Mouse (Mus musculus): Measurements from ENCODE around the gene Strn3. TPM values are rescaled to one million over a fixed set of nuclear protein-coding genes. Genes with fewer than 3 reads are reported as not detected.
"Not testable (repeated sequence)": the region's sequence is repeated elsewhere in the genome, so short reads cannot be mapped to it uniquely, and the experiment has no call there.

Strn3 gene
- polyA plus RNA-seq, 1 experiment from 2014 or later = 34.9 TPM

GRCm38 (mm10) chr12:51693419-51693818, 1.7 kb upstream of the Strn3 start:
- WGBS = 86% methylated on average over 3 of the region's 3 CpGs
- Histone ChIP-seq H3K9ac (no peak overlapping the region), H3K27ac (peak overlapping the region; percentile 69; the same call in 1 of the 2 replicates), H3K4me2 (no peak overlapping the region), H3K36me3 (no peaks in the 10 kb centered on the region), H3K9me3 (replicated peaks) (no peaks in the 10 kb centered on the region), H3K4me1 (replicated peaks) (peaks cover 27% of the 10 kb centered on the region), H3K27me3 (no peaks in the 10 kb centered on the region), H3K4me3 (no peak overlapping the region)
- ATAC-seq (replicated peaks; ENCODE audit: insufficient number of reproducible peaks, insufficient read depth, low FRiP score, low read depth) = no peak

GRCm38 (mm10) chr12:51692870-51693269, 1.2 kb upstream of the Strn3 start:
- H3K9ac ChIP-seq; H3K36me3 ChIP-seq; H3K27me3 ChIP-seq; ATAC-seq (replicated peaks; ENCODE audit: insufficient number of reproducible peaks, insufficient read depth, low FRiP score, low read depth); H3K9me3 ChIP-seq (replicated peaks): not testable (repeated sequence)
- H3K4me2 ChIP-seq = peak overlapping the region; percentile 58
- peaks cover 28% of the 10 kb centered on the region for H3K4me1 ChIP-seq (replicated peaks)
- peak overlapping the region; percentile 100 for H3K27ac ChIP-seq
- peak overlapping the region; percentile 26 for H3K4me3 ChIP-seq
- WGBS = 72% methylated on average over 10 of the region's 10 CpGs

- no peaks in the 10 kb centered on the region for H3K9me3 ChIP-seq (replicated peaks)
- peak within 1 kb of the TSS; percentile 96 for H3K4me3 ChIP-seq
- no peaks in the 10 kb centered on the region for H3K36me3 ChIP-seq
- no peaks in the 10 kb centered on the region for H3K27me3 ChIP-seq
- H3K4me1 ChIP-seq (replicated peaks) = peaks cover 36% of the 10 kb centered on the region
- H3K27ac ChIP-seq = peak within 1 kb of the TSS; percentile 100
- under 1% methylated on average over 102 of the region's 108 CpGs for WGBS
- peak within 1 kb of the TSS; percentile 68 for H3K4me2 ChIP-seq
- H3K9ac ChIP-seq = peak within 1 kb of the TSS; percentile 99
- peak; percentile 68 for ATAC-seq (replicated peaks; ENCODE audit: insufficient number of reproducible peaks, insufficient read depth, low FRiP score, low read depth)
These were observed 528 bp downstream of the Strn3 start, which contains the start of gene Ap4s1 for GRCm38 (mm10) chr12:51690893-51691844. TSS of gene Ap4s1 (plus strand) at chr12:51691033.

GRCm38 (mm10) chr12:51688546-51688945, 3.2 kb downstream of the Strn3 start:
- no peaks in the 10 kb centered on the region for H3K9me3 ChIP-seq (replicated peaks)
- no peak overlapping the region for H3K27ac ChIP-seq
- ATAC-seq (replicated peaks; ENCODE audit: insufficient number of reproducible peaks, insufficient read depth, low FRiP score, low read depth) = no peak
- 84% methylated on average over 2 of the region's 2 CpGs for WGBS
- H3K4me2 ChIP-seq = no peak overlapping the region
- no peak overlapping the region for H3K9ac ChIP-seq
- H3K4me3 ChIP-seq = no peak overlapping the region
- H3K4me1 ChIP-seq (replicated peaks) = peaks cover 23% of the 10 kb centered on the region
- no peaks in the 10 kb centered on the region for H3K27me3 ChIP-seq
- no peaks in the 10 kb centered on the region for H3K36me3 ChIP-seq

GRCm38 (mm10) chr12:51678844-51679243, 12.9 kb downstream of the Strn3 start:
- Histone ChIP-seq H3K9ac (no peak overlapping the region), H3K4me3 (no peak overlapping the region), H3K4me2 (no peak overlapping the region), H3K27me3 (no peaks in the 10 kb centered on the region), H3K27ac (peak overlapping the region; percentile 11; the same call in 1 of the 2 replicates), H3K9me3 (replicated peaks) (no peaks in the 10 kb centered on the region), H3K36me3 (no peaks in the 10 kb centered on the region), H3K4me1 (replicated peaks) (peaks cover 39% of the 10 kb centered on the region)
- ATAC-seq (replicated peaks; ENCODE audit: insufficient number of reproducible peaks, insufficient read depth, low FRiP score, low read depth) = no peak
- WGBS = 53% methylated on average over 1 of the region's 1 CpGs

GRCm38 (mm10) chr12:51676442-51676841, 15.3 kb downstream of the Strn3 start:
- H3K4me2 ChIP-seq = no peak overlapping the region
- H3K27me3 ChIP-seq = no peaks in the 10 kb centered on the region
- ATAC-seq (replicated peaks; ENCODE audit: insufficient number of reproducible peaks, insufficient read depth, low FRiP score, low read depth) = no peak
- peaks cover 57% of the 10 kb centered on the region for H3K4me1 ChIP-seq (replicated peaks)
- 26% methylated on average over 2 of the region's 2 CpGs for WGBS
- no peak overlapping the region for H3K27ac ChIP-seq
- H3K4me3 ChIP-seq = no peak overlapping the region
- H3K9ac ChIP-seq = no peak overlapping the region
- H3K9me3 ChIP-seq (replicated peaks) = no peaks in the 10 kb centered on the region
- no peaks in the 10 kb centered on the region for H3K36me3 ChIP-seq

DNA sequence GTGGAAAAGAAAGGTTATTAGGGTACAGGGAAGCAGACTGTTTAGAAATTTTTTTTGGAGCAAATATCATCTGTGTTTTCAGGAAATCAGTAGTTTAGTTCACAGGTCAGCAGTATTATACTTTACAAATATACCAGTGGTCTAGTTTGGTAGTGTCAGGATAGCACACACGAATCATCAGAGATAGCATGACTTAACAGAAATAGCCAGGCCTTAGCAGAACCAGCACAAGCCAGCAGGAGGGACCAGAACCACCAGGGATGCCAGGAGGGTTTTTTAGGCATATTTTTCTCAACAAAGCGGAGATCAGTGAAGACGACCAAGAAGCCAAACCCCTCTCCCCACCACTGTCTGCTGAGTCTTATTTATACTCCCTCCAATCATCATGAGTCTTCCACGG, 18.4 kb downstream of the Strn3 start:
- Histone ChIP-seq H3K9me3 (replicated peaks) (no peaks in the 10 kb centered on the region), H3K4me1 (replicated peaks) (peaks cover 40% of the 10 kb centered on the region), H3K27ac (no peak overlapping the region), H3K4me2 (no peak overlapping the region), H3K4me3 (no peak overlapping the region), H3K36me3 (no peaks in the 10 kb centered on the region), H3K9ac (no peak overlapping the region), H3K27me3 (no peaks in the 10 kb centered on the region)
- WGBS = 52% methylated on average over 4 of the region's 4 CpGs
- ATAC-seq (replicated peaks; ENCODE audit: insufficient number of reproducible peaks, insufficient read depth, low FRiP score, low read depth) = no peak

DNA sequence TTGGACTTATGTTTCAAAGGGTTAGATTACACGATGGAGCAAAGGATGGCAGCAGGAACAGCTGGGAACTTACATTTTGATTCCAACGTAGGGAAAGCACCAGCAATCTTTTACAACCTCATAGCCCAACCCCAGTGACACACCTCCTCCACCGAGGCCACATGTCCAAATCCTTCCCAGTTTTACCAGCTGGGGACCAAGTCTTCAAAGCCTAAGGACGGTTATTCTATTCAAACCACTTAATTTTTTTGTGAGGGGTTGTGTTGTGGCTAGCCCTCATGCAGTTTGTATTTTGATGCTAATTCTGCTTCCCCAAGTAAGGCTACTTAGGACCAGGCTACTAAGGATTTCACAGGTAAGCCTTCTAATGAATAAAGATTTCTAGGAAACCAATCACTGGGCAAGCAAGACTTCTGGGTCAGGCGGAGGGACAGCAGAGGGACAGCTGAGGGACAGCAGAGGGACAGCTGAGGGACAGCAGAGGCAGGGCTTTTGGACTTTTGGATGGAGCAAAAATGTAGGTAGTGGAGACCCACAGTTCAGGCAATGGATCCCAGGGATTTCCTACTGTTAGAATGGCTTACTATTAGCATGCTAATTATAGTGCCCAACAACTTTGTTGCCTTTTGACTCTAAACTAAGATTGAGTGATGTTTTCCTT, 20.3 kb downstream of the Strn3 start:
- Histone ChIP-seq H3K4me1 (replicated peaks) (peaks cover 43% of the 10 kb centered on the region), H3K36me3 (no peaks in the 10 kb centered on the region), H3K27ac (no peak overlapping the region), H3K27me3 (no peaks in the 10 kb centered on the region), H3K4me3 (no peak overlapping the region), H3K9ac (no peak overlapping the region), H3K9me3 (replicated peaks) (no peaks in the 10 kb centered on the region), H3K4me2 (no peak overlapping the region)
- no peak for ATAC-seq (replicated peaks; ENCODE audit: insufficient number of reproducible peaks, insufficient read depth, low FRiP score, low read depth)
- 52% methylated on average over 5 of the region's 5 CpGs for WGBS

DNA sequence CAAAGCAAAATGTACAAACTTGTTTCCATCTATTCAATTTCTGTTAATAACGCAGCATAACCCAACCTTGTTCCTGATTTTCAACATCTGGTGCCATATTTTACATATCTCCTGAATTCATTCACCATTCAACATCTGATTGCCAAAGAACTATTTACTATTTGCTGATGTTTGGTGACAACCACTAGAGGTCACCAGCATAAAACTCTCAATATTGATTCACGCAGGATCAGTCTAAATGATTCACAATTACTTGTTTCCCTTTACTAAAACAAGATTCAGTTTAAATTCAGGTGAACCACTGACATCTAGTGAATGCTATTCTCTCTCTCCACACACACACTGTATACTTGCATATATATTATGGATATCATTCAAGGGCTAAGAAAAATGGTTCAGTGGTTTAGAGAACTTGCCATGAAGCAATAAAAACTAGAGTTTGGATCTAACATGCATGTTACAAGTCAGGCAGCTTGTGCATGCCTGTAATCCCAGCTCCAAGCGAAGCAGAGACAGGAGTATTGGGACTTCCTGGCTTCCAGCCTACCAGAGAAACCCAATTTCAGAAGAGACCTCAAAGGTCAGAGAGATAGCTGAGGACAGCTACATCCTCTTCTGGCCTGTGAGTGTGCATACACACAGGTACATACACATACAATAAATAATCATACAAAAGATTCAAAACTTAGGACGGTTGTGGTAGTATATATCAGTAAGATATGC, 24.8 kb downstream of the Strn3 start:
- no peaks in the 10 kb centered on the region for H3K36me3 ChIP-seq
- 56% methylated on average over 4 of the region's 4 CpGs for WGBS
- H3K27ac ChIP-seq = no peak overlapping the region
- no peaks in the 10 kb centered on the region for H3K27me3 ChIP-seq
- H3K4me3 ChIP-seq = no peak overlapping the region
- no peak overlapping the region for H3K9ac ChIP-seq
- ATAC-seq (replicated peaks; ENCODE audit: insufficient number of reproducible peaks, insufficient read depth, low FRiP score, low read depth) = no peak
- H3K4me1 ChIP-seq (replicated peaks) = peaks cover 15% of the 10 kb centered on the region; the same call in 1 of the 2 replicates
- no peaks in the 10 kb centered on the region for H3K9me3 ChIP-seq (replicated peaks)
- H3K4me2 ChIP-seq = no peak overlapping the region

- no peaks in the 10 kb centered on the region for H3K9me3 ChIP-seq (replicated peaks)
- H3K9ac ChIP-seq = no peak overlapping the region
- H3K27me3 ChIP-seq = no peaks in the 10 kb centered on the region
- no peak overlapping the region for H3K27ac ChIP-seq
- H3K4me2 ChIP-seq = no peak overlapping the region
- H3K4me3 ChIP-seq = no peak overlapping the region
- no peaks in the 10 kb centered on the region for H3K36me3 ChIP-seq
- H3K4me1 ChIP-seq (replicated peaks) = peaks cover 14% of the 10 kb centered on the region
- no peak for ATAC-seq (replicated peaks; ENCODE audit: insufficient number of reproducible peaks, insufficient read depth, low FRiP score, low read depth)
These were observed 27.8 kb downstream of the Strn3 start for GRCm38 (mm10) chr12:51663908-51664307.

- no peak overlapping the region for H3K4me2 ChIP-seq
- H3K36me3 ChIP-seq = no peaks in the 10 kb centered on the region
- no peak overlapping the region for H3K27ac ChIP-seq
- H3K27me3 ChIP-seq = no peaks in the 10 kb centered on the region
- no peak overlapping the region for H3K9ac ChIP-seq
- H3K4me1 ChIP-seq (replicated peaks) = peaks cover 14% of the 10 kb centered on the region
- no peaks in the 10 kb centered on the region for H3K9me3 ChIP-seq (replicated peaks)
- no peak overlapping the region for H3K4me3 ChIP-seq
- no peak for ATAC-seq (replicated peaks; ENCODE audit: insufficient number of reproducible peaks, insufficient read depth, low FRiP score, low read depth)
These were observed 28.7 kb downstream of the Strn3 start for GRCm38 (mm10) chr12:51663011-51663410.
